Mouse (Mus musculus) gastrocnemius, adult 2 months (tissue): Measurements from ENCODE around the gene Cep170b. TPM values are rescaled to one million over a fixed set of nuclear protein-coding genes. Genes with fewer than 3 reads are reported as not detected.

ENCODE experiments used
- DNase-seq: peaks from one replicate; pipeline ENCODE4 v3.0.0; 2022
- H3K27ac ChIP-seq: fragments of 200-600 bp; 2 replicates; pipeline ENCODE4 v1.8.1; 2022; ENCODE audit warnings: mild to moderate bottlenecking
- H3K4me3 ChIP-seq: fragments of 200-600 bp; 2 replicates; pipeline ENCODE4 v1.8.1; 2022; ENCODE audit warnings: mild to moderate bottlenecking, moderate library complexity
- CTCF ChIP-seq: fragments of 200-600 bp; IDR thresholded peaks from 2 replicates; pipeline ENCODE4 v1.8.1; 2022; ENCODE audit warnings: antibody characterized with exemption, mild to moderate bottlenecking, moderate library complexity
- intact Hi-C: fragments of 180-260 bp; cut with DNase I; formaldehyde crosslinking; loops from one replicate; pipeline ENCODE4 v1.15.1; 2025
- long read RNA-seq, 2 experiments: library from polyadenylated mRNA; stranded (forward); transcript quantifications; one replicate each; pipeline ENCODE4 v2.0.0; 2021
- total RNA-seq, 2 experiments: library from RNA; stranded (reverse); gene quantifications; 2 replicates each; pipeline ENCODE4 v1.2.3; 2021

Cep170b gene
- 10 to 100 TPM in 1 of 2 experiments, 1 to 10 TPM in 1; 9.8 to 13.6 TPM for total RNA-seq
- long read RNA-seq, experiment 1, full-length matches to known transcripts, result 5 of 12 reads
- long read RNA-seq, experiment 1, partial matches to known transcripts, result 3 of 12 reads
- long read RNA-seq, experiment 1, other reads (novel, unspliced or antisense), result 4 of 12 reads
- long read RNA-seq, experiment 2, full-length matches to known transcripts, result 11 of 19 reads
- long read RNA-seq, experiment 2, partial matches to known transcripts, result 5 of 19 reads
- long read RNA-seq, experiment 2, other reads (novel, unspliced or antisense), result 3 of 19 reads

- no peak for DNase-seq
- no peak within 1 kb of the TSS for H3K4me3 ChIP-seq
- no peak within 1 kb of the TSS for H3K27ac ChIP-seq
- TF ChIP-seq CTCF, result no peak
- intact Hi-C loops, result no loop called here
Measured at GRCm38 (mm10) chr12:112720216-112720615, at the start of gene Cep170b. TSS of gene Cep170b (plus strand) at chr12:112720455.

- peak; percentile 92 for DNase-seq
- intact Hi-C loops, result no loop called here
- peak overlapping the region; percentile 68 for H3K27ac ChIP-seq
- H3K4me3 ChIP-seq, result peak overlapping the region; percentile 39
- no peak for TF ChIP-seq CTCF
Measured at GRCm38 (mm10) chr12:112670718-112671393, 49.4 kb upstream of the Cep170b start.

DNA sequence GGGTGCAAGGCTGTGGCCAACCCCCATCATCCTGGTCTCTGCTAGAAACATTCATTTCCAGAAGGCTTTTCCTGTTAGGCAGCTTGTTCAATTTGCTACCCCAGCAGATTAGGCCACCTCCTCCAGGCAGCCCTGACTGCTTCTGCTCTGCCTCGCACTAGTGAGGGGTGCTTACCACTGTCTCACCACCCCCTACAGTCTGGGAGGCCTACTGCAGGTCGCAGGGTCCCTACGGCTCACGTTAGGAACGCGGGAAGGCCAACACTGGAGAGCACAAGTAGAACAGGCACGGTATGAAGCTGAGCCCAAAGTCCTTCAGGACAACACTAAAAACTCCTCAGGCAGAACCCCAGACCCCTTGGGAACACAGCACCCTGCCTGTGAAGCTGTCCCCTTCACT lies 48.4 kb upstream of the Cep170b start:
- DNase-seq, result no peak
- Histone ChIP-seq H3K4me3 (peak overlapping the region; percentile 1; the same call in 1 of the 2 replicates), H3K27ac (peak overlapping the region; percentile 9; the same call in 1 of the 2 replicates)
- no peak for TF ChIP-seq CTCF
- intact Hi-C loops, result no loop called here

DNA sequence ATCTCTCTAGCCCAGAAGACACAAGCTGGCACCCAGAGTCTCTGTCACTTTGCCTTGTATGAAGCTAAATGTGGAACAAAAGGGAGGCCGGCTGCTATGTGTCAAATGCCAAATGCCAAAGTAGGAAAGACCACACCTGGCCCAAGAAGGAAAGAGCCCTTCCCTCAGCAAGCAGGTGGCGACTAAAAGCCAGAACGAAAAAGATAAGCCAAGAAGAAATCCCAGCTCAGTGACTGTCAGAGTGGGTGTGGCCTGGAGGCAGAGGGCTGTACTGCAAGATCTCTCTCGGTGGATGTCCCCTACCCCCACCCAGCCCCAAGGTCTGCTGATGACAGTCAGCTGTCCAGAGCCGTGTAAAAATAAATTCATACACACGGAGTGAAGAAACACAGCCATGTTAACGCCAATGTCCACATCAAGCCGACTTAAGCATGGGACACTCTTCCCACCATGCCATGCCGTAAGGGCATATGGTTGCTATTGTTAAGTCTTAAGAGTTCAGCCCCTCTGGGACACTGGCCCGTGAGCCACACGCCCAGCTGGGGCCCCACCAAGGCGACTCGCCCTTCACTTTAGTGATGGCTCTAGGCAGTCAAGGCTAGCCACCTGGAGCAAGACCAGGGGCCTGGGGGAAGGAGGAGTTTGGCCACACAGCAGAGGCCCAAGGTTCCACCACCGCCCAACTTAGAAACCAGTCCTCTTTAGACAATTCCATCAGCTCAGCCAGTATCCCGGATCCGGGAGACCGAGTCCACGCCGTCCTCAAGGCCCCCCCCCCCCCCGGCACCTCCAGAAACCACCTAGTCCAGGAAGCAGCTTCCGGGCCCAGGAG lies 47.3 kb upstream of the Cep170b start:
- TF ChIP-seq CTCF, result 0 out of 2 replicates have a peak, but pooled peaks have one; percentile 18
- intact Hi-C loops, result no loop called here
- DNase-seq, result peak; percentile 61
- H3K4me3 ChIP-seq, result peak overlapping the region; percentile 95
- H3K27ac ChIP-seq, result peak overlapping the region; percentile 92

DNA sequence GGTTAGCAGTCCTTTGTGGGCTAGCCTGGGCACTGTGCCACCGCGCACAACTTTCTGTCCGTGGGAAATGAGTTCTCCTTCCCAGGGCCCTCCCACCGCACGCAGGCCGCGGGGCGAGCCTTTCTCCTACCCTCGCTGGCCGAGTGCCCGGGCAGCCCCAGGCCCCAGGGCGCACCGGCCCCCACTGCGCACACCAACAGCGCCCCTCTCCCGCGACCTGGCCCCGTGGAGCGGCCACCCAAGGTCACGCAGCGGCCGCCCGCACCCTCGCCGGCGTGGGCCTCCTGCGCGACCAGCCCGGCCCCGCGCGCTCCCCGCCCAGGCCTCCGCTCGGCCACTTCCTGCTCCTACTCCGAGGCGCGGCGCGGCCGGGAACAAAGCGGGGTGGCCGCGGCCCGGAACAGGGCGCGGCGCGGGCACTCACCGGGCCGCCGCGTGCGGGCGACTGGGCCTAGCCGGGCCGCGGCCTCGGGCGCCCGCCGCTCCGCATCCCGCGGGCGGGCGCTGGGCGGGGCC lies 46.6 kb upstream of the Cep170b start:
- intact Hi-C loops, result loop anchor here (2.0 kb wide), 1 partner anchor 19 kb away; no protein-coding TSS in a partner anchor
- TF ChIP-seq CTCF, result no peak
- peak; percentile 70 for DNase-seq
- H3K4me3 ChIP-seq, result peak overlapping the region; percentile 95
- peak overlapping the region; percentile 92 for H3K27ac ChIP-seq

GRCm38 (mm10) chr12:112674132-112675011 lies 45.9 kb upstream of the Cep170b start, which contains the start of gene Akt1:
TSS of gene Akt1 (minus strand) at chr12:112674884.
- H3K27ac ChIP-seq, result peak within 1 kb of the TSS; percentile 92
- intact Hi-C loops, result loop anchor here (2.0 kb wide), 1 partner anchor 18 kb away; no protein-coding TSS in a partner anchor
- no peak for TF ChIP-seq CTCF

DNA sequence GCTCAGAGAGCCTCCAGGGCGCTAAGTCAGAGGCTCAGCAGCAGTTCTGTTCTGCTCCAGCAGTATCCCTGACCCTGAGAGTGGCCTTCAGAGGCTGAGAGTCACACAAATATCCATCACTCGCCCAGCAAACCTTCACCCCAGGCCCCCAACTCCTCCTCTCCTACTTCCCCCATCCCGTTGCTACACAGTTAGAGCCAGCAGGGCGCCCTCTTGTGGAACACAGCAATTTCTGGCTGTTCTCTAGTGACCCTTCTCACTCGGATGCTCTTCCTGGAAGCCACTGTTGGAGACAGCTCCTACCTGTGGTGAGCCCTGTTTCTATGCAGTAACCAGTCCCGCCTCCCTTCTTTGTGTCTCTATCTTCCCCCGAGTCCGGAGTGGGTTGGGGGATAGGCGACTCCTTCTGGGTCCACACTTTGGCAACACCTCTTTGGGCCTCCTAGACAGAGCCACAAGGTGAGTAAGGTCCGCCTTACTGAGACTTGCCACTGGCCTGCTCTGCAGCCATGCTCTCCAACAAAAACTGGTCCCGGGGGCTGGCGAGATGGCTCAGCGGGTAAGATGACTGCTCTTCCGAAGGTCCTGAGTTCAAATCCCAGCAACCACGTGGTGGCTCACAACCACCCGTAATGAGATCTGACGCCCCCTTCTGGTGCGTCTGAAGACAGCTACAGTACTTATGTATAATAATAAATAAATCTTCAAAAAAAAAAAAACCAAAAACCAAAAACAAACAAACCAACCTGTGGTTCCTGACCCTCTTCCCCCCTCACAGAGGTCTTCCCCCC lies 44.8 kb upstream of the Cep170b start:
- intact Hi-C loops, result loop anchor here (2.0 kb wide), 1 partner anchor 17 kb away; no protein-coding TSS in a partner anchor
- peak; percentile 84 for DNase-seq
- peak overlapping the region; percentile 89 for H3K27ac ChIP-seq
- peak; percentile 70 for TF ChIP-seq CTCF
- H3K4me3 ChIP-seq, result peak overlapping the region; percentile 95

More at GRCm38 (mm10) chr12:112674132-112675011, 45.9 kb upstream of the Cep170b start, which contains the start of gene Akt1:
- DNase-seq, result peak; percentile 80
- peak within 1 kb of the TSS; percentile 95 for H3K4me3 ChIP-seq

DNA sequence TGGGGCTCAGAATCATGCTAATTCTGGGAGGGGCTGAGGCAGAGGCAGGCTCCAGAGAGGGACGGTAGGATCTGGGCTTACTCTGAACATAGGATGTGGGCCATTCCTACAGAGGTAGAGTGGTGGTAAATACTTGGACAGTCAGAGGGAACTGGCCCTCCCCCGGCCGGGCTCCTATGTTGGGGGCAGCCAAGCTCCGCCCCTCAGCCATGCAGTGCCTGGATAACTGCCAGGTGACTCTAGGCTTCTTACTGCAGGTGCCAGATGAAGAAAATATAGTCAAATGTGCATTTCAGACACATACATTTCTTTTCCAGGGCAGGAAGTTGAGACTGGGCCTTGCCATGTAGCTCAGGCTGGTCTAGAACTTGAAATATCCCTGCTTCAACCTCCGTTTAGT lies 43.2 kb upstream of the Cep170b start:
- DNase-seq, result no peak
- TF ChIP-seq CTCF, result no peak
- intact Hi-C loops, result no loop called here

GRCm38 (mm10) chr12:112677943-112678554 lies 42.2 kb upstream of the Cep170b start:
- H3K27ac ChIP-seq, result peak overlapping the region; percentile 83
- intact Hi-C loops, result no loop called here
- 0 out of 2 replicates have a peak, but pooled peaks have one; percentile 3 for TF ChIP-seq CTCF
- peak overlapping the region; percentile 77 for H3K4me3 ChIP-seq
- DNase-seq, result no peak

More for the DNA sequence above, 43.2 kb upstream of the Cep170b start:
- Histone ChIP-seq H3K4me3 (no peak overlapping the region), H3K27ac (no peak overlapping the region)

GRCm38 (mm10) chr12:112678555-112679026 lies 41.7 kb upstream of the Cep170b start, which contains the start of gene Zbtb42:
TSS of gene Zbtb42 (plus strand) at chr12:112678828.
- DNase-seq, result peak; percentile 83
- no peak for TF ChIP-seq CTCF
- H3K27ac ChIP-seq, result peak within 1 kb of the TSS; percentile 83
- H3K4me3 ChIP-seq, result peak within 1 kb of the TSS; percentile 77
- intact Hi-C loops, result no loop called here
